Mouse (Mus musculus) CH12.LX (cell line): Measurements from ENCODE around the gene Arhgap45. TPM values are rescaled to one million over a fixed set of nuclear protein-coding genes. Genes with fewer than 3 reads are reported as not detected.

ENCODE experiments used
- DNase-seq: peaks from one replicate; pipeline ENCODE4 v3.0.0-alpha.2; 2013; ENCODE audit errors: extremely low read depth
- H3K27ac ChIP-seq: 2 replicates; pipeline ENCODE4 v1.5.1; 2012; ENCODE audit warnings: low read depth, mild to moderate bottlenecking, control low read depth, moderate library complexity; ENCODE audit not compliant: insufficient read depth
- H3K27me3 ChIP-seq: replicated peaks from 2 replicates; pipeline ENCODE3; 2012; ENCODE audit warnings: inconsistent platforms
- H3K36me3 ChIP-seq, 2 experiments: replicated peaks in 1 of 2; 2 replicates each; pipeline versions ENCODE3 to v1.6.1; 2012; ENCODE audit warnings: inconsistent platforms in 1 of 2, low read length in 1 of 2, mild to moderate bottlenecking in 1 of 2, mixed read lengths in 1 of 2, moderate library complexity in 1 of 2; ENCODE audit not compliant: control insufficient read depth in 1 of 2, insufficient read depth in 1 of 2
- H3K4me1 ChIP-seq, 2 experiments: 2 replicates each; pipeline ENCODE4 v1.6.1; 2012; ENCODE audit warnings: inconsistent platforms in 1 of 2, moderate library complexity in 1 of 2; ENCODE audit not compliant: insufficient read depth in 2 of 2, control insufficient read depth in 1 of 2
- H3K4me2 ChIP-seq: 2 replicates; pipeline ENCODE4 v1.6.1; 2012; ENCODE audit warnings: low read depth, mild to moderate bottlenecking, control low read depth; ENCODE audit not compliant: poor library complexity, insufficient read depth, severe bottlenecking
- H3K4me3 ChIP-seq, 3 experiments: fragments of 150-350 bp in 1 of 3; sonication (generic) in 1 of 3; replicated peaks in 1 of 3; 2 replicates each; pipeline versions ENCODE3 to v1.5.1; 2011 to 2012; ENCODE audit warnings: low read depth in 2 of 3, low read length in 2 of 3, mild to moderate bottlenecking in 2 of 3, moderate library complexity in 2 of 3, control low read depth in 1 of 3, improper control_type of control experiment in 1 of 3, inconsistent platforms in 1 of 3, mixed read lengths in 1 of 3; ENCODE audit not compliant: poor library complexity in 1 of 3
- H3K79me2 ChIP-seq: replicated peaks from 2 replicates; pipeline ENCODE4 v1.6.1; 2012; ENCODE audit warnings: mild to moderate bottlenecking, moderate library complexity; ENCODE audit not compliant: control insufficient read depth, poor library complexity, insufficient read depth, severe bottlenecking; ENCODE audit errors: extremely low read depth
- H3K9ac ChIP-seq: 2 replicates; pipeline ENCODE4 v1.6.1; 2012; ENCODE audit warnings: low read depth, mild to moderate bottlenecking, control low read depth, moderate library complexity; ENCODE audit not compliant: insufficient read depth
- H3K9me3 ChIP-seq: replicated peaks from 2 replicates; pipeline ENCODE3; 2012; ENCODE audit warnings: low read length, inconsistent platforms, mixed read lengths
- CHD2 ChIP-seq: IDR thresholded peaks from 2 replicates; pipeline ENCODE4 v1.6.1; 2011; ENCODE audit warnings: low read length, improper control_type of control experiment
- ELF1 ChIP-seq: IDR thresholded peaks from 2 replicates; pipeline ENCODE4 v1.6.1; 2014; ENCODE audit warnings: low read depth, mild to moderate bottlenecking, inconsistent platforms, low read length, improper control_type of control experiment
- ETS1 ChIP-seq: conservative IDR thresholded peaks from 2 replicates; pipeline ENCODE4 v1.6.1; 2012; ENCODE audit warnings: low read depth, mild to moderate bottlenecking, inconsistent platforms, low read length, improper control_type of control experiment, moderate library complexity
- GABPA ChIP-seq: IDR thresholded peaks from 2 replicates; pipeline ENCODE4 v1.6.1; 2012; ENCODE audit warnings: low read depth, low read length, improper control_type of control experiment, inconsistent platforms; ENCODE audit not compliant: insufficient replicate concordance
- IRF4 ChIP-seq: IDR thresholded peaks from 2 replicates; pipeline ENCODE4 v1.6.1; 2014; ENCODE audit warnings: low read depth, mild to moderate bottlenecking, inconsistent platforms, low read length, improper control_type of control experiment
- JUN ChIP-seq: IDR thresholded peaks from 2 replicates; pipeline ENCODE4 v1.6.1; 2011; ENCODE audit warnings: low read depth, mild to moderate bottlenecking, low read length, improper control_type of control experiment, moderate library complexity; ENCODE audit not compliant: insufficient read depth
- JUND ChIP-seq: conservative IDR thresholded peaks from 2 replicates; pipeline ENCODE4 v1.6.1; 2011; ENCODE audit warnings: low read depth, low read length, improper control_type of control experiment
- KAT2A ChIP-seq: IDR thresholded peaks from 2 replicates; pipeline ENCODE4 v1.6.1; 2012; ENCODE audit warnings: low read length, improper control_type of control experiment, inconsistent platforms; ENCODE audit not compliant: insufficient replicate concordance
- MAFK ChIP-seq: IDR thresholded peaks from 2 replicates; pipeline ENCODE4 v1.6.1; 2011; ENCODE audit warnings: low read length, improper control_type of control experiment; ENCODE audit not compliant: insufficient replicate concordance
- MAX ChIP-seq: IDR thresholded peaks from 2 replicates; pipeline ENCODE4 v1.6.1; 2011; ENCODE audit warnings: low read length, improper control_type of control experiment
- MAZ ChIP-seq: IDR thresholded peaks from 2 replicates; pipeline ENCODE4 v1.6.1; 2012; ENCODE audit warnings: low read depth, mild to moderate bottlenecking, inconsistent platforms, low read length, improper control_type of control experiment, moderate library complexity
- PAX5 ChIP-seq: IDR thresholded peaks from 2 replicates; pipeline ENCODE4 v1.6.1; 2012; ENCODE audit warnings: low read length, inconsistent platforms, mixed read lengths
- POLR2A ChIP-seq: IDR thresholded peaks from 2 replicates; pipeline ENCODE4 v1.6.1; 2011; ENCODE audit warnings: low read depth, mild to moderate bottlenecking, improper control_type of control experiment, low read length
- POLR2AphosphoS2 ChIP-seq: IDR thresholded peaks from 2 replicates; pipeline ENCODE4 v1.6.1; 2011; ENCODE audit warnings: low read depth, low read length, improper control_type of control experiment
- RCOR1 ChIP-seq: conservative IDR thresholded peaks from 2 replicates; pipeline ENCODE4 v1.6.1; 2012; ENCODE audit warnings: low read depth, mild to moderate bottlenecking, inconsistent platforms, low read length, improper control_type of control experiment
- SIN3A ChIP-seq: IDR thresholded peaks from 2 replicates; pipeline ENCODE4 v1.6.1; 2012; ENCODE audit warnings: low read length, improper control_type of control experiment, inconsistent platforms
- SMC3 ChIP-seq: IDR thresholded peaks from 2 replicates; pipeline ENCODE4 v1.6.1; 2011; ENCODE audit warnings: low read depth, low read length, improper control_type of control experiment
- UBTF ChIP-seq: IDR thresholded peaks from 2 replicates; pipeline ENCODE4 v1.6.1; 2012; ENCODE audit warnings: low read depth, mild to moderate bottlenecking, inconsistent platforms, low read length, improper control_type of control experiment, moderate library complexity
- USF2 ChIP-seq: conservative IDR thresholded peaks from 2 replicates; pipeline ENCODE4 v1.6.1; 2011; ENCODE audit warnings: low read depth, low read length, improper control_type of control experiment
- dilution Hi-C: fragments of 300-500 bp; cut with MboI; formaldehyde crosslinking; loops from 2 replicates; pipeline ENCODE4 v1.14.3; 2020; ENCODE audit warnings: low sequenced_read_pairs; ENCODE audit not compliant: extremely low pct_unique_long_range_greater_than_20kb, extremely low pct_ligation_motif_present
- in situ Hi-C: fragments of 300-500 bp; cut with MboI; formaldehyde crosslinking; loops from 3 replicates; pipeline ENCODE4 v1.14.3; 2019; ENCODE audit warnings: low sequenced_read_pairs, low pct_ligation_motif_present, low pct_unique_long_range_greater_than_20kb, mixed read lengths
- polyA plus RNA-seq: library from polyadenylated mRNA; unstranded; fragments of >175 nt; gene quantifications from 2 replicates; pipeline ENCODE4 v1.2.1, GENCODE M21; 2012; ENCODE audit warnings: low read depth; ENCODE audit not compliant: insufficient read length
- total RNA-seq, 2 experiments: library from RNA; depleted of rRNA; stranded (reverse); fragments of 300-350 nt in 1 of 2; fragments of >200 nt in 1 of 2; gene quantifications; 2 replicates each; pipeline ENCODE4 v1.2.3; 2012 to 2014

Arhgap45 gene
- total and polyA plus RNA-seq, 3 experiments: 10.3 to 25.9 (median 20.2) TPM

DNA sequence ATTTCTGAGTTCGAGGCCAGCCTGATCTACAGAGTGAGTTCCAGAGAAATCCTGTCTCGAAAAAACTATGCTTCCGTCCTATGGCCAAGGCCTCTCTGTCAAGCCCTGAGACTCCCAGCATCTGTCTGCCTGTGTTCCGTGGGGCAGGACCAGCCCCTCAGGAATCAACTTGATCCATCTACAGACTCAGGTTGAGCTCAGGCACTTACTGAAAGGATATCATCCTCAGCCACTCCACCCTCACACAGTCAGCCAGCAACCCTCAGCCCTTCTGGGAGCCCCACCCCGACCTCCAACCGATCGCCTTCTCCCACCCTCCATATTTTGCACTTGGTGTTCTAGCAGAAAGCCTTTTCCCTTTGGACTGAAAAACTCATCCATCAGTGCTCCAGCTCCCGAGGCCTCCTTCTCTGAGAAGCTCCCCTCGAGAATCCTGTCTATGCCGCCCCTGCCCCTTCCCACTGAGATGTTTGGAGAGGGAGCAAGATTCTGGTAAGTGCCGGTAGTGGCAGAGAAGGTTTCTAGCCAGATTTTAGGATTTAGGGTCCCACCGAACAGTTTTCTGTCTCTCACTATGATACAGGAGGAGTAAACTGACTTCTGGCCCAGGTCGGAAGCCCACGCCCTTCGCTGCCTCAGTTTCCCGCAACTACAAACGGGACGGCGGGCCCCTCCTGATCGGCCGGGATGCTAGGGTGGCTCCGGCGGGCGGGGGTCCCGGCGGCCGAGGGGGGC, 28.5 kb upstream of the Arhgap45 start:
- Histone ChIP-seq H3K79me2 (peaks cover 11% of the 10 kb centered on the region), H3K27ac (no peak overlapping the region), H3K9ac (peak overlapping the region; percentile 35; the same call in 1 of the 2 replicates), H3K27me3 (peaks cover 3% of the 10 kb centered on the region), H3K36me3 (peaks cover 11 to 24% of the 10 kb centered on the region in 2 experiments), H3K4me2 (peak overlapping the region; percentile 27), H3K4me3 (peak overlapping the region; percentile 37 to 67 (median 66)), H3K9me3 (peaks cover 14% of the 10 kb centered on the region), H3K4me1 (peaks cover 12 to 44% of the 10 kb centered on the region in 2 experiments)
- no peak for TF ChIP-seq RCOR1
- no peak for TF ChIP-seq CHD2
- no peak for TF ChIP-seq JUN
- no peak for TF ChIP-seq ETS1
- TF ChIP-seq MAX: no peak
- TF ChIP-seq IRF4: no peak
- TF ChIP-seq USF2: no peak
- TF ChIP-seq UBTF: no peak
- no peak for TF ChIP-seq MAFK
- TF ChIP-seq JUND: no peak
- no peak for TF ChIP-seq GABPA
- no peak for TF ChIP-seq ELF1
- no peak for TF ChIP-seq SMC3
- no peak for TF ChIP-seq PAX5
- TF ChIP-seq POLR2AphosphoS2: no peak
- TF ChIP-seq SIN3A: no peak
- no peak for DNase-seq
- dilution Hi-C loops (no loop called here), in situ Hi-C loops (loop anchor here (5.0 kb wide), 2 partner anchors 124 to 154 kb away; partner anchors contain the start of gene Cbarp)

DNA sequence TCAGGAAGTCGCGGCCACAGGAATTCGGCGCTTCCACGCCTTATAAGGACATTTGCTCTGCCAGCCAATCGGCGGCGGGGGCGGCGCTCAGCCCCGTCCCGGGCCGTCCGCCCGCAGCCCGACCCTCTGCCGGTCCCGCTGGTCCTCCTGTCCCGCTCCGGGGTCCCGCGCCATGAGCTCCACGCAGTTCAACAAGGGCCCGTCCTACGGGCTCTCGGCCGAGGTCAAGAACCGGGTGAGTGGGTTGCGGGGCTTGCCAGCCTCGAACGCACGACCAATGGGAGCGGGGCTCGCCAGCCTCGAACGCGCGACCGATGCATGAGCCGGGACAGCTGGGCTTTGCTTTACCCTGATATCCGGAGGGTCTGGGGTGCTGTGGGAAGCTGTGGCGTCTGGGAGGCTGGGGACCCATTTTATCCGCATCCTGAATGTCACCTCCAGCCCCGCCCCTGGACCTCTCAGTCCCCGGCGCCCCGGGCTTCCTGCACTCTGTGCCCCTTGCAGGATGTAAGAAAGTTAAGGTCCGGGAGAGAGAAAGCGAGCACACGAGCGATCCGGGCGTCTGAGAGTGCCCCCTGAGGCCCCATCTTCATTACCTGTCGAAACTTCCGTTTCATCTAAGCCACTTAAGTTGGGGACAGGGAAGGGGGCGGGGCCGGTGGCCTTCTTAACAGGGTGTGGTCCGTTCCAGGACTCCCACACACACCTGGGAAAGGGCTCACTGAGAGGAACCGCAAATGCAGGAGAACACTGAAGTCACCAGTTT, 27.8 kb upstream of the Arhgap45 start, which contains the start of gene Cnn2:
TSS of gene Cnn2 (plus strand) at position 79 of the 766 bp plus-strand sequence.
- H3K36me3 ChIP-seq: peaks cover 17 to 31% of the 10 kb centered on the region in 2 experiments
- peak within 1 kb of the TSS; percentile 58 to 67 (median 66) for H3K4me3 ChIP-seq
- in situ Hi-C loops: loop anchor here (5.0 kb wide), 2 partner anchors 124 to 154 kb away; partner anchors contain the start of gene Cbarp
- peak within 1 kb of the TSS; percentile 35 for H3K9ac ChIP-seq
- no peak within 1 kb of the TSS for H3K27ac ChIP-seq
- peaks cover 14% of the 10 kb centered on the region for H3K9me3 ChIP-seq
- dilution Hi-C loops: no loop called here
- TF ChIP-seq POLR2A (peak; percentile 47; the same call in 1 of the 2 replicates), ELF1 (peak; percentile 41), KAT2A (no peak), UBTF (0 out of 2 replicates have a peak, but pooled peaks have one; percentile 27), MAZ (no peak)
- peak within 1 kb of the TSS; percentile 27 for H3K4me2 ChIP-seq
- peaks cover 3% of the 10 kb centered on the region for H3K27me3 ChIP-seq
- H3K4me1 ChIP-seq: peaks cover 12 to 41% of the 10 kb centered on the region in 2 experiments
- peak; percentile 34 for DNase-seq
- H3K79me2 ChIP-seq: peaks cover 3% of the 10 kb centered on the region
